Mouse (Mus musculus) left cerebral cortex, postnatal 14 days (tissue): ENCODE data around the gene Vmn1r230. TPM values are rescaled to one million over a fixed set of nuclear protein-coding genes. Genes with fewer than 3 reads are reported as not detected.

Experiments used
- DNase-seq, 2 experiments: peaks; one replicate each; pipeline ENCODE4 v3.0.0; 2021 to 2022; ENCODE audit warnings: low spot score in 2 of 2, mixed read lengths in 1 of 2
- intact Hi-C: fragments of 180-260 bp; cut with DNase I; formaldehyde crosslinking; loops from one replicate; pipeline ENCODE4 v1.15.1; 2025
- long read RNA-seq, 2 experiments: library from polyadenylated mRNA; stranded (forward); transcript quantifications; one replicate each; pipeline ENCODE4 v2.0.0; 2021
- total RNA-seq, 2 experiments: library from RNA; stranded (reverse); gene quantifications; 2 replicates each; pipeline ENCODE4 v1.2.3; 2021

Gene Vmn1r230
- not detected for total RNA-seq
- long read RNA-seq, experiment 1, result 0 reads
- long read RNA-seq, experiment 2, result 0 reads

DNA sequence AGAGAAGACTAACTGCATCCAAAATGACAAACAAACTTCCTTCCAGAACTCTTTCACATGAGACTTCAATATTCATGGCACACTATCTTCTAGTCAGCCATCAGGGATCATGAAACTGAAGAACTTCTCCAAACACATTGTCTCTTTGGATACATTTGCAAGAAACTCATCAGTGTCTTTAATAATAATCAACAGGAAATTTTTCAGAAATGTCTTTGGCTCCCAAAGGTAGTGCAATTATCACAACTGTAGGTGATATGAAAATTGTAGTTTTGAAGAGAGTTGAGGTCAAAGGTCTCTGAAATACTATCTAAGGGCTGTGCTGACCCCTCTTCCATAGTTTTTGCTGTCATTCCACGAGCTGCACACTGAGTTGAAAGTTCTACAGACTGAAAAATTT, at the start of gene Vmn1r230:
Gene Vmn1r230, plus strand, starts transcription at position 301 of the 400 bp plus-strand sequence.
- DNase-seq, result no peak
- intact Hi-C loops, result no loop called here

DNA sequence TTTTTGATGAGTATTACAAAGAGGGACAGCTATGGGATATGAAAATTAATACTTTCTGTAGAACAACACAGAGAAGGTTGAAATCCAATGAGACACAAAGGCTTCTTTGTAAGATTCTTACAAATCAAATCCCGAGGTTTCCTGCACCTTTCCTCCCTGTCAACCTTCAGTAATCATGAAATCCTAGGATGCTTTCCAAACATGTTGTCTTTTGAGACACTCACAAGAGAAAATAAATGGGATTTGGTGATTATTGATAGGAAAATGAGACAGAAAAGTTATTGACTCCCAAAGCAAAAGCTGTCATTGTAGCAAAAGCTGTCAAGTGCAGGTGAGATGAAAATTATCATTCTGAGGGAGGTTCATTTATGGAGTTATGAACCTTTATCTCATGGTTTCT, 29.0 kb upstream of the Vmn1r230 start, which contains the start of gene Vmn1r229:
Gene Vmn1r229, plus strand, starts transcription at position 301 of the 400 bp plus-strand sequence.
- intact Hi-C loops, result no loop called here
- DNase-seq, result no peak

Other genes starting within 250 kb of the Vmn1r230 start
- not detected for gene Vmn2r110, start 244.0 kb upstream of the Vmn1r230 start, total RNA-seq
- gene Fpr-rs3, start 215.6 kb upstream of the Vmn1r230 start, total RNA-seq, result not detected
- gene Vmn1r226, start 157.6 kb upstream of the Vmn1r230 start, total RNA-seq, result not detected
- not detected for gene Vmn1r227, start 110.6 kb upstream of the Vmn1r230 start, total RNA-seq
- gene Vmn1r228, start 54.3 kb upstream of the Vmn1r230 start, total RNA-seq, result not detected
- under 1 TPM; 0.08 to 0.11 TPM for gene Vmn1r229, start 28.9 kb upstream of the Vmn1r230 start, total RNA-seq
- under 1 TPM in 1 of 2 experiments, not detected in 1; 0.13 TPM for gene Vmn1r231, start 64.6 kb downstream of the Vmn1r230 start, total RNA-seq
- not detected for gene Vmn1r232, start 79.3 kb downstream of the Vmn1r230 start, total RNA-seq
- 100 to 1,000 TPM; 719 to 758 TPM for gene Ppp2r1a, start 104.9 kb downstream of the Vmn1r230 start, total RNA-seq
- gene Vmn1r233, start 156.0 kb downstream of the Vmn1r230 start, total RNA-seq, result not detected
- gene Zfp160, start 168.5 kb downstream of the Vmn1r230 start, total RNA-seq, result 10 to 100 TPM; 19.0 to 21.2 TPM